Mouse (Mus musculus) brain, embryonic 18.5 days (tissue): ENCODE data around the gene Bcdin3d.
"Not testable (repeated sequence)": the region's sequence is repeated elsewhere in the genome, so short reads cannot be mapped to it uniquely, and the experiment has no call there.

ENCODE experiments used
- DNase-seq: peaks from one replicate; pipeline ENCODE4 v3.0.0-alpha.2; 2012; ENCODE audit warnings: low read depth, low spot score

The Bcdin3d gene

GRCm38 (mm10) chr15:99472972-99473371, 1.6 kb downstream of the Bcdin3d start:
- DNase-seq: no peak

GRCm38 (mm10) chr15:99471677-99472063, 2.9 kb downstream of the Bcdin3d start:
- no peak for DNase-seq

GRCm38 (mm10) chr15:99470971-99471676, 3.4 kb downstream of the Bcdin3d start:
- DNase-seq: no peak

GRCm38 (mm10) chr15:99470224-99470761, 4.2 kb downstream of the Bcdin3d start:
- DNase-seq: no peak

GRCm38 (mm10) chr15:99469736-99470135, 4.8 kb downstream of the Bcdin3d start:
- DNase-seq: no peak

GRCm38 (mm10) chr15:99469067-99469466, 5.5 kb downstream of the Bcdin3d start:
- no peak for DNase-seq

- no peak for DNase-seq
Observed at GRCm38 (mm10) chr15:99463194-99463593, 11.3 kb downstream of the Bcdin3d start.

GRCm38 (mm10) chr15:99457606-99458401, 16.7 kb downstream of the Bcdin3d start, which contains the start of gene Nckap5l:
Gene Nckap5l (minus strand): TSS chr15:99457748.
- peak; percentile 84 for DNase-seq

GRCm38 (mm10) chr15:99456963-99457605, 17.4 kb downstream of the Bcdin3d start:
- DNase-seq: peak; percentile 37

- DNase-seq: no peak
Observed at GRCm38 (mm10) chr15:99456338-99456962, 18.1 kb downstream of the Bcdin3d start.

GRCm38 (mm10) chr15:99455415-99455814, 19.1 kb downstream of the Bcdin3d start:
- no peak for DNase-seq

- no peak for DNase-seq
Observed at GRCm38 (mm10) chr15:99454585-99455279, 19.8 kb downstream of the Bcdin3d start.

- no peak for DNase-seq
Observed at GRCm38 (mm10) chr15:99453153-99453900, 21.2 kb downstream of the Bcdin3d start.

GRCm38 (mm10) chr15:99449751-99450280, 24.7 kb downstream of the Bcdin3d start:
- no peak for DNase-seq

- no peak for DNase-seq
Observed at GRCm38 (mm10) chr15:99449131-99449750, 25.3 kb downstream of the Bcdin3d start.

GRCm38 (mm10) chr15:99446136-99446535, 28.4 kb downstream of the Bcdin3d start:
- DNase-seq: not testable (repeated sequence)

GRCm38 (mm10) chr15:99445567-99445966, 29.0 kb downstream of the Bcdin3d start:
- DNase-seq: no peak

- DNase-seq: no peak
Observed at GRCm38 (mm10) chr15:99442358-99442757, 32.2 kb downstream of the Bcdin3d start.

- no peak for DNase-seq
Observed at GRCm38 (mm10) chr15:99440816-99441457, 33.6 kb downstream of the Bcdin3d start.
